Mouse (Mus musculus) skeletal muscle tissue, adult 2 months (tissue): ENCODE measurements around the gene Camta1.
A peak's percentile ranks its signal among the peaks of the same experiment; 100 is the strongest.

ENCODE experiments used
- DNase-seq: peaks from one replicate; pipeline ENCODE4 v3.0.0-alpha.2; 2012; ENCODE audit warnings: low read depth, low spot score

The Camta1 gene

DNA sequence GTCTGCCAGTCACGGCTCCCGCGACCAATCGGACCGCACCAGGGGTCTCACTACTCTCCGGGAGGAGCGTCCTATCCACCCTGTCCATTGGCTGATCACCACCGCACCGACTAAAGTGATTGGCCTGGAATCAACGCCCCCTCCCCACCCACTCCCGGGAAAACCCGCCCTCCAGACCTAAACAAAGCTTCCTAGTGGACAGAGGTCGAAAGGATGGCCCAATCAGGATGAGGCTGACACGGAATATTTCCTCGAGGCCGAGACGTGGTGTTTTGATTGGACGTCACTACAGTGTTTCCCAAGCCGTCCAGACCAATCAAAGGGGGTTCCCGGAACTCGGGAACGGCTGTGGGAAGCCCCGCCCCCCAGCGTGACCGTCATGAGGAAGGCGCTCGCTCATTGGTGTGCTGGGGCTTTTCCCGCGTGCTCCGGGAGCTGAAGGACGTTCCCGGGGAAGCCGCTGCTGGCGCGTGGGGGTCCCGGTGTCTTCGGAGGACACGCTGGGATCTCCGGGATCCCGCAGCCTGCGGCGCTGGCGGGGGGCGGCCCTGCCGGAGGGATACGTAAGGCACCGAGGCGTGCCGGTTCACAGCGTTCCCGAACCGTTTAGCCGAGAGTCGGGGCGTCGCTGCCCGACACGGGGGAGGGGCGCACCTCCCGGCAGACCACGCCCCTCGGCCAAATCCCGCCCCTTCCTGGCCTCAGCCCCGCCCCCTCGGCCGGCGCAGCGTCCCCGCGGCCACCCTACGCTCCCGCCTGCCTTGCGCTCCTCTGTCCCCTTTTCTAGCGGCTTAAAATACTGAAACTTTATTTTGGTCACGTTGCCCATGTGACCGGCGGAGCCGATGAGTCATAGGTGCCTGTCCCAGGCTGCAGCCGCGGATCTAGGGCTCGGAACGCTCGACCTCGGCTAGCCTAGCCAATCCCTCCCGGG lies at the start of gene Camta1:
Gene Camta1, minus strand, starts transcription at position 71 of the 934 bp plus-strand sequence.
- DNase-seq = peak; percentile 100

GRCm38 (mm10) chr4:151908809-151909208 lies 47.1 kb upstream of the Camta1 start:
- no peak for DNase-seq

GRCm38 (mm10) chr4:151907577-151908343 lies 46.1 kb upstream of the Camta1 start:
- DNase-seq = no peak

GRCm38 (mm10) chr4:151905621-151906020 lies 43.9 kb upstream of the Camta1 start:
- DNase-seq = no peak

- DNase-seq = no peak
These were observed 42.4 kb upstream of the Camta1 start for GRCm38 (mm10) chr4:151904098-151904497.

DNA sequence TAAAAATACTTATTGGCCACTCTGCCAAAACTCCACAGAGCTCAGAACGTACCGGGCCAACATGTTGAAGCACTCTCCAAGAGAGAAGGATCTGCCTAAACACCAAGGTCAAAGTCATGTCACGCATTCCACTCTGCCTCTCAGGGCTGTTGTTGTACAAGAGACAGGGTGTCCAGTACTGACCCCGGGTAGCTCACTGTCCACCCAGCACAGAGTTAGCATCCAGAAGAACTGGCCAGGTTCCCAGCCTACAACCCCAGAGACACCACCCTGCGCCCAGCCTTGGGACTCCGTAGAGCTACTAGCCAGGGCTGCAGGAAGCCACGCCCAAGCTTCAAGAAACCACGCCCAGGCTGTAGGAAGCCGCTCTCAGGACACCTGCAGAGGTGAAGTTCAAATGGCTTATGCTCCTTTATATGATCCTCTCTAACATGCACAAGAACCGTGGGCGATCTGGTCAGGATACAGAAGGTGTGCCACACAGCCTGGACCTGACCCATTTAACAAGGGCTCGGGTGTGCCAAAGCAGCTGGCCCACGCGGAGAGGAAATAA lies 41.1 kb upstream of the Camta1 start:
- peak; percentile 93 for DNase-seq

DNA sequence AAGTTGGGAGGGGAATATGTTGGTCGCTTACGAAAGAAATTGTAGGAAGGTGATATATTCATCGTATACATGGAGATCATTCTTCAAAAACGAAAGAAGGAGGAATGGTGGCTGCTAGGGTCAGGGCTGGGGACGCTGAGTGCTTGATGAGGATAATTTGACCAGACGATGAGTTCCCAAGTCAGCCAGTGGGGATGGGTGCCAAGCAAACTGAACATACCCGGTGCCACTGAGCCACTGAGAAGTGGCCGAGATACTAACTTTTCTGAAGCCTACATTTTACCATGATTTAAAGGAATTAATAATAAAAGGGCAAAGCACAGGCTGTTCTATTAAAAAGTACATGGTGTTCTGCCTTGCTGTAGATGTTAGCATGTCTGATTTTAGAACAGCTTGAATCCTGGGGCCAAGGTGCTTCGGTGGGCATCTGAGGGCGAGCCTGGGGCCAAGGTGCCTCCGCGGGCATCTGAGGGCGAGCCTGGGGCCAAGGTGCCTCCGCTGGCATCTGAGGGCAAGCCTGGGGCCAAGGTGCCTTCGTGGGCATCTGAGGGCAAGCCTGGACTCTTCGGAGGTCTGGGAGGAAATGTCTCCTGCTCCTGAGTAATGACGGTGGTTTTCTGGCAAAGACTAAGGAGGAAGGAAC lies 40.5 kb upstream of the Camta1 start:
- DNase-seq = no peak

- DNase-seq = no peak
These were observed 39.7 kb upstream of the Camta1 start for GRCm38 (mm10) chr4:151901422-151901821.

GRCm38 (mm10) chr4:151900735-151901134 lies 39.1 kb upstream of the Camta1 start:
- no peak for DNase-seq

DNA sequence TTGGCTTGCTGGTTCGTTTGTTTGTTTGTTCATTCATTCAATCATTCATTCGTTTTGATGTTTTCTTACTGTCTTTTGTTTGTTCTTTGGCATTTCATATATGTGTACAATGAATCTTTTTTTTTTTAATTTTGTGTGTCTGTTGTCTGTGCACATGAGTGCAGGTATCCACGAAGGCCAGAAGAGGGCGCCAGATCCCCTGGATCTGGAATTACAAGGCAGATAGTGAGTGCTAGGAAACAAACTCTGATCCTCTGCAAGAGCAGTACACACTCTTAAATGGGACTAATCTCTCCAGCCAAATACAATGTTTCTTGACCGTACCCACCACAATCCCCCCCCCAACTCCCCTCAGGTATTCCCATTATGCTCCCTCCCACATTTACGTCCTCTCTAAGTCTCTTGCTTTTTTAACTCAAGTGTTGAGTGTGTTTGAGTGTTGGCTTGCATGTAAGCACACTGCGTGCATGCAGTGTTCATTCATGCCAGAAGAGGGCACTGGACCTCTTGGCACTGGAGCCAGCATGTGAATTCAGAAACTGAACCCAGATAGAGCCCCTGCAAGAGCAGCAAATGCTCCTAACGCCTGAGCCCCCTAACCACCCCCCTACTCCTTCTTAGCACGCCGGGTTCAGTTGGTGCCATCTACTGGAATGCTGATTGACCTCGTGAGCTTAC lies 38.2 kb upstream of the Camta1 start:
- DNase-seq = no peak

DNA sequence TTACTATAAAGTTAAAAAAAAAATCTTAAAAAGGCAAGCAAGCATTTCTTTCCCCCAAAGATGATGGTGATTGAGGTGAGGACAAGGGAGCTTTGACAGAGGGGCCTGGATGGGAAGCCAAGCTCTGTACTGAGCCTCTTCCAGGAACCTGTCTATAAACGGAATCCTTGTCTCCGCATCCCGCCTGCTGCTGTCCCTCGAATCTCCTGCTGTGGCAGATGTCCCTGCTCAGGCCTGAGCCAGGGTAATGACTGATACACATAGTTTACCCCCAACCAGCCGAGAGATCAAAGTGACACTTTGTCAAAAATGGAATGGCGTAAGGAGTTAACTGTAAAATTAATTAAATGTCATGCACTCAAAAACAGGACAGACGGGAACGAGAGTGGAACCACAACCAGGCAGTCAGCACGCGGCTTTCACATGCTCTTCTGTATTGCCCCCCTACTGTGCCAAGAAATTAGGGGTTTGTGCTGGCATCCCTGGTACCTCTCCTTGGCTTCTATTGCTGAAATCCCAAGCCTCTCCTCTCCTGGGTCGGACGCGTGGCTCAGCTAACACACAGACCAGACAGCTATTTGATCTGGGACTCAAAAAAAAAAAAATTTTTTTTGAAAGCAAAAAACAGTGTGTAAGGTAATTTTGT lies 37.0 kb upstream of the Camta1 start:
- peak; percentile 46 for DNase-seq

DNA sequence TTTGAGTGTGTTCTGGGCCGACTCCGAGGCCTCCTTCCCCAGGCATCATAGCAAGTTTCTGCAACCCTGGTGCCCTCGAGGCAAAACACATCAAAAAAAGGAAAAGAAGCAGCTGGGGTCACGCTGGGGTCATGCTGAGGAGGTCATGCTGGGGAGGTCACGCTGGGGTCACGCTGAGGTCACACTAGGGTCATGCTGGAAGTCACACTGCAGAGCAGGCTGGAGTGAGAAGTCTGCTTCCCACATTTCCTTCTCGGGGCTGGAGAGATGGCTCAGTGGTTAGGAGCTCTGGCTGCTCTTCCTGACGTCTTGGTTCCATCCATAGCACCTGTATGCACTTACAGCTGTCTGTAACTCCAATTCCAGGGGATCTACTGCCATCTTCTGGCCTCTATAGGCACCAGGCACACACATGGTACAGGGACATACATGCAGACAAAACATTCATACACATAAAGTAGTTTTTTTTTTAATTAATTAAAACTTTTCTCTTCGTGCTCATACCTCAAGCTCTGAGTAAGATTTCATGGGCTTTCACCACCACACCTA lies 35.5 kb upstream of the Camta1 start:
- no peak for DNase-seq

- no peak for DNase-seq
These were observed 33.9 kb upstream of the Camta1 start for GRCm38 (mm10) chr4:151895624-151896023.

DNA sequence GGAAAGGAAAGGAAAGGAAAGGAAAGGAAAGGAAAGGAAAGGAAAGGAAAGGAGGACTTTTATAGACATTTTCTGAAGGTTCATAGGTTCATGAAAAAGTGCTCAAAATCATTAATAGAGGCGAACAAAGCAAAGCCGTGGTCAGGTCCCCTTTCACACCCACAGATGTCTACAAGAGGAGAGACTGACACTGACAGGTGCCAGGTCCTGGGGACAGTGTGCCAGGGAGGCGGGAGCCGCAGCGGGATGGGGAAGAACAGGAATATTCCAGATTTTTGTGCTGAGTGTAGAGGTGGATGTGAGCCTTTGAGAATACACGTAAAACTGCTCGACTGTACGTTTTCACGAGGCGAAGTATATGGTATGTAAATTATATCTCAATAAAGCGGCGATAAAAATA lies 33.2 kb upstream of the Camta1 start:
- no peak for DNase-seq

DNA sequence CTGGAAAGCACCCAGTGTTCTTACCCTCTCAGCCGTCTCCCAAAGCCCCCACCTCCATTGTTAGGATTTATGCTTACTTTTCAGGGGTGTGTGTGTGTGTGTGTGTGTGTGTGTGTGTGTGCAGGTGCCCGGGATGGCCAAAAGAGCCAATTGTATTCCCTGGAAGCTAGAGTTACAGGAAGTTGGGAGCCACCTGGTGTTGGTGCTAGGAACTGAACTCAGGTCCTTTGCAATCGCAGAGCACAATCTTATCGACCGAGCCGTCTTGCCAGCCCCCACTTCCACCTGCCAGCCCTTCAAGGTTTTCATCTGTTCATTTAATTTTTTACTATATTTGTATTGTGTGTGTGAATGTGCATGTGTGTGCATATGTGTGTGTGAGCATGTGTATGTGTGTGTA lies 31.6 kb upstream of the Camta1 start:
- no peak for DNase-seq

GRCm38 (mm10) chr4:151881590-151881989 lies 19.9 kb upstream of the Camta1 start:
- no peak for DNase-seq

- no peak for DNase-seq
These were observed 18.5 kb upstream of the Camta1 start for GRCm38 (mm10) chr4:151880044-151880690.

- DNase-seq = no peak
These were observed 14.7 kb upstream of the Camta1 start for GRCm38 (mm10) chr4:151876400-151876799.

- DNase-seq = no peak
These were observed 1.8 kb upstream of the Camta1 start for GRCm38 (mm10) chr4:151863511-151863910.

- DNase-seq = no peak
These were observed 238 bp downstream of the Camta1 start for GRCm38 (mm10) chr4:151861471-151861805.
